Mouse (Mus musculus): ENCODE results near the gene Prkab1. TPM values are rescaled to one million over a fixed set of nuclear protein-coding genes. Genes with fewer than 3 reads are reported as not detected.
A peak's percentile ranks its signal among the peaks of the same experiment; 100 is the strongest.

The Prkab1 gene
- polyA plus RNA-seq (2015; fragmentation: Nextera tagmentation; extraction: Ambion mirVana) = 79.0 and 83.3 TPM in 2 replicates

DNA sequence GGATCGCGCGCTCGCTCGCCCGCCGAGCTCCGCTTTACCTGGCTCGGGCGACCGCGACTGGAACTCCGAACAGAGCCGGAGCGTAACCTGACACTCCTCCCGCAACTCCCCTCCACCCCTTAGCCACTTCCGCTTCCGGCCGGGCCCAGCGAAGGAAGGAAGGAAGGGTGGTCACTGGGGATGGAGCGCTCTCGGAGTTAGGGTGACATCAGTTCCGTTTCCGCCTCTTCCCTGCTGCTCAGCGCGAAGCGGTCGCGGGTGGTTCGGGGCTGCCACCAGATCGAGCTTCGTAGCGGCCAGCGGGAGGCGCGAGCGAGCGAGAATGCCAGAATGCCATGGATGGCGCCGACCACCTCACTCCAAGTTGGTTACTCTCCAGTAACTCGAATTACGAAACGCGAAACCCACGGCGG, at the start of gene Prkab1:
Prkab1 (minus strand) TSS at position 182 of the 413 bp plus-strand sequence.
- Histone ChIP-seq H3K9me3 (replicated peaks; ENCODE audit: low read length) (no peaks in the 10 kb centered on the region), H3K27me3 (ENCODE audit: insufficient read depth, low read length) (no peaks in the 10 kb centered on the region), H3K36me3 (ENCODE audit: insufficient read depth, low read length) (peaks cover 20% of the 10 kb centered on the region), H3K27ac (peak within 1 kb of the TSS; percentile 94), H3K4me1 (replicated peaks; ENCODE audit: insufficient read depth, low read length) (peaks cover 18% of the 10 kb centered on the region; the same call in 1 of the 2 replicates), H3K4me3 (replicated peaks; ENCODE audit: low read depth, low read length) (peak within 1 kb of the TSS; percentile 72), H3K4me2 (ENCODE audit: low read length) (peak within 1 kb of the TSS; percentile 89), H3K9ac (ENCODE audit: low read depth, low read length) (peak within 1 kb of the TSS; percentile 82)
- TF ChIP-seq CTCF (IDR thresholded peaks at IDR 0.05; ENCODE audit: low read depth) = peak; percentile 75
- WGBS = under 1% methylated on average over 44 of the region's 46 CpGs
- DNase-seq (ENCODE audit: low spot score) = peak; percentile 100
- peak; percentile 96 for ATAC-seq (replicated peaks; ENCODE audit: low FRiP score, low read depth)

DNA sequence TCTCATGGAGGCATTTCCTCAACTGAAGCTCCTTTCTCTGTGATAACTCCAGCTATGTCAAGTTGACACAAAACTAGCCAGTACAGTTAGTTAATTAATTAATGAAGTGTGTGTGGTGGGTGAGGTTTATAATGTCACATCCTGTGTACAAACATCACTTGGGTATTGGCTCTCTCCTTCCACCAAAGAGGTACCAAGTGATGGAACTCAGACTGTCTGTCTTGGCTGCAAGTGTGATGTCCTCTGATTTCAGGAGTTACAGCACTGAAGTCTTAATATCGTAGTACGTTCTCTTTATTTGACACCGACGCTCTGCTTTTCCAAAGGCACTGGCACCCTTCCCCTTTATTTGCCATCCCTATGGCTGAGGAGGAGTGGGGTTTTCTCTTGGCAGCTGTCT, 45.3 kb upstream of the Prkab1 start:
- no peak overlapping the region for H3K4me3 ChIP-seq (replicated peaks; ENCODE audit: low read depth, low read length)
- no peak overlapping the region for H3K27ac ChIP-seq
- H3K4me2 ChIP-seq (ENCODE audit: low read length) = no peak overlapping the region
- no peaks in the 10 kb centered on the region for H3K36me3 ChIP-seq (ENCODE audit: insufficient read depth, low read length)
- WGBS = 88% methylated on average over 4 of the region's 4 CpGs
- H3K4me1 ChIP-seq (replicated peaks; ENCODE audit: insufficient read depth, low read length) = no peaks in the 10 kb centered on the region
- no peak overlapping the region for H3K9ac ChIP-seq (ENCODE audit: low read depth, low read length)
- no peak for DNase-seq (ENCODE audit: low spot score)
- TF ChIP-seq CTCF (IDR thresholded peaks at IDR 0.05; ENCODE audit: low read depth) = no peak
- H3K27me3 ChIP-seq (ENCODE audit: insufficient read depth, low read length) = no peaks in the 10 kb centered on the region
- no peak for ATAC-seq (replicated peaks; ENCODE audit: low FRiP score, low read depth)
- H3K9me3 ChIP-seq (replicated peaks; ENCODE audit: low read length) = no peaks in the 10 kb centered on the region

DNA sequence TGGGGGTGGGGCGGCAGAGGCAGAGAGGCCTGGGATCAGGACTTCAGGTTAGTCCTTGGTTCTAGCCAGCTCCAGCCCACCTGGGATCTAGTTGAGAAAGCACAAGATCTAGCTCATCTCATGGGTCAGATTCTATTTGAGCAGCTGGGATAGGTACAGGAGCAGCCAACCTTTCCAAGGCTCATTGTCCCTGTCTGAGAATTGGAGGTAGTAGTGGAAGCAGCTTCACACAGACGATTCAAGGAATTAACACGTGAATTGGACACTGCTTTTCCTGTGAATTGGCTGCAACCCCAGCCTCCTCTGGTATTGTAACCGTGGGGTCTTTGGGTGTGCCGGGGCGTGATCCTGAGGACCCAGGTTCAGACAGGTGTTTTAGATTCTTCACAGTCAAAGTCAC, 28.5 kb upstream of the Prkab1 start:
- no peaks in the 10 kb centered on the region for H3K4me1 ChIP-seq (replicated peaks; ENCODE audit: insufficient read depth, low read length)
- no peak overlapping the region for H3K27ac ChIP-seq
- no peaks in the 10 kb centered on the region for H3K9me3 ChIP-seq (replicated peaks; ENCODE audit: low read length)
- TF ChIP-seq CTCF (IDR thresholded peaks at IDR 0.05; ENCODE audit: low read depth) = no peak
- H3K36me3 ChIP-seq (ENCODE audit: insufficient read depth, low read length) = no peaks in the 10 kb centered on the region
- ATAC-seq (replicated peaks; ENCODE audit: low FRiP score, low read depth) (no peak), DNase-seq (ENCODE audit: low spot score) (no peak)
- H3K9ac ChIP-seq (ENCODE audit: low read depth, low read length) = no peak overlapping the region
- no peak overlapping the region for H3K4me3 ChIP-seq (replicated peaks; ENCODE audit: low read depth, low read length)
- 55% methylated on average over 6 of the region's 6 CpGs for WGBS
- H3K4me2 ChIP-seq (ENCODE audit: low read length) = no peak overlapping the region
- no peaks in the 10 kb centered on the region for H3K27me3 ChIP-seq (ENCODE audit: insufficient read depth, low read length)

DNA sequence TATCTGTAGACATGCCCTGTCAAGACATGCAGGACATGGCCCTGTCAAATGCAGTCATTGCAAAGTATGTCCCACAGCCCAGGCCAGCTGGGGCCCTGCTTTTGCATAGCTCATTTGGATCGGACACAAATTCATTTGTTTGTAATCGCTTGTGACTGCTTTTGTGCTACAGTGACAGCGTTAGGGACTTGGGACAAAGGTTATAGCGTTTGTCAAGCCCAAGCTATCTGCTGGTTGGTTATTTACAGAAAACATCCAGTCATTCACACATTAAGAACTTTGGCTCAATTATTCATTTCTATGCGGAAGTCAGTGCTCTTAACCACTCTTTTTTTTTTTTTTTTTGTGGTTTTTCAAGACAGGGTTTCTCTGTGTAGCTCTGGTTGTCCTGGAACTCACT, 27.9 kb upstream of the Prkab1 start:
- H3K9ac ChIP-seq (ENCODE audit: low read depth, low read length) = no peak overlapping the region
- no peaks in the 10 kb centered on the region for H3K36me3 ChIP-seq (ENCODE audit: insufficient read depth, low read length)
- no peaks in the 10 kb centered on the region for H3K9me3 ChIP-seq (replicated peaks; ENCODE audit: low read length)
- no peak overlapping the region for H3K27ac ChIP-seq
- no peak overlapping the region for H3K4me3 ChIP-seq (replicated peaks; ENCODE audit: low read depth, low read length)
- H3K4me1 ChIP-seq (replicated peaks; ENCODE audit: insufficient read depth, low read length) = no peaks in the 10 kb centered on the region
- ATAC-seq (replicated peaks; ENCODE audit: low FRiP score, low read depth) (no peak), DNase-seq (ENCODE audit: low spot score) (no peak)
- no peak overlapping the region for H3K4me2 ChIP-seq (ENCODE audit: low read length)
- H3K27me3 ChIP-seq (ENCODE audit: insufficient read depth, low read length) = no peaks in the 10 kb centered on the region
- TF ChIP-seq CTCF (IDR thresholded peaks at IDR 0.05; ENCODE audit: low read depth) = no peak
- 82% methylated on average over 5 of the region's 5 CpGs for WGBS

DNA sequence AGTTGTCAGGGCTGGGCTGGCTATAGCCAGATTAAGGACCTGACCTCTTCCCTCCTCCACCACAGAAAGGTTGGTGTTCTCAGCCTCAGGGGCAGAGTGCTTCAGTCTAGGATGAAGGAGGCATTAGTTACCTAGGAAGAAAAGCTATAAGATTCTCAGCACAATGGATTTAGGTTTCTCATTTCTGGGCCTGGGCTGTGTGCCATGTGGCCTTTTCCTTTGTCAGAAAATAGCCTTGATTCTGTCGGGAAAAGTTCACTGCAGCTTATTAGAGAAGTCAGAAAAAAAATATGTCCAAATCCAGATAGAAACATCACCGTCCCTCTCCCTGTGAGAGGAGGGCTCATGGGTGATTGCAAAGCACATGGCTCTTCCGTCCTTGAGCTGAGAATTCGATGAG, 25.5 kb upstream of the Prkab1 start:
- H3K4me2 ChIP-seq (ENCODE audit: low read length) = no peak overlapping the region

DNA sequence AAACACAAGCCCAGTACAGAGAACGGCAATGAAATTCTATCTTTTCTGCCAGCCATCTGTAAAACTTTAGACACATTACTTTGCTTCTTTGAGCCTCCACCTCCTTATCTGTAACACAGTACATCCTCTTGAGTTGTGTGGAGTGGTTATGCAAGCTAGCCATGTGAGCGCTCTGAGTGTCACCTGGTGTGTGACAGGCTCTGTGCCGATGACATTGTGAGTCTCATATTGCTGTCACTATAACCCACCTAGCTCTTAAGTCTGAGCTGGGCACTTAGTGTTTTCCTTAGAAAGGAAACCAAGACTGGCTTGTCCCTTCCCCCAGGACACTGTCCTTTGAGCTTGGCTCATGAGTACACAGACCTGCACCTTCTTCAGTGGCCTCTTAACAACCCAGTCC, 24.0 kb upstream of the Prkab1 start:
- no peaks in the 10 kb centered on the region for H3K9me3 ChIP-seq (replicated peaks; ENCODE audit: low read length)
- DNase-seq (ENCODE audit: low spot score) (no peak), ATAC-seq (replicated peaks; ENCODE audit: low FRiP score, low read depth) (no peak)
- no peak overlapping the region for H3K4me3 ChIP-seq (replicated peaks; ENCODE audit: low read depth, low read length)
- no peaks in the 10 kb centered on the region for H3K4me1 ChIP-seq (replicated peaks; ENCODE audit: insufficient read depth, low read length)
- 86% methylated on average over 3 of the region's 3 CpGs for WGBS
- H3K9ac ChIP-seq (ENCODE audit: low read depth, low read length) = no peak overlapping the region
- H3K36me3 ChIP-seq (ENCODE audit: insufficient read depth, low read length) = no peaks in the 10 kb centered on the region
- H3K27me3 ChIP-seq (ENCODE audit: insufficient read depth, low read length) = no peaks in the 10 kb centered on the region
- no peak overlapping the region for H3K4me2 ChIP-seq (ENCODE audit: low read length)
- H3K27ac ChIP-seq = no peak overlapping the region
- TF ChIP-seq CTCF (IDR thresholded peaks at IDR 0.05; ENCODE audit: low read depth) = no peak

More for the DNA sequence above, 25.5 kb upstream of the Prkab1 start:
- DNase-seq (ENCODE audit: low spot score) (no peak), ATAC-seq (replicated peaks; ENCODE audit: low FRiP score, low read depth) (no peak)
- 74% methylated on average over 4 of the region's 4 CpGs for WGBS
- H3K27me3 ChIP-seq (ENCODE audit: insufficient read depth, low read length) = no peaks in the 10 kb centered on the region
- no peak overlapping the region for H3K27ac ChIP-seq
- no peaks in the 10 kb centered on the region for H3K9me3 ChIP-seq (replicated peaks; ENCODE audit: low read length)
- TF ChIP-seq CTCF (IDR thresholded peaks at IDR 0.05; ENCODE audit: low read depth) = no peak
- no peaks in the 10 kb centered on the region for H3K4me1 ChIP-seq (replicated peaks; ENCODE audit: insufficient read depth, low read length)
- no peak overlapping the region for H3K9ac ChIP-seq (ENCODE audit: low read depth, low read length)
- H3K36me3 ChIP-seq (ENCODE audit: insufficient read depth, low read length) = no peaks in the 10 kb centered on the region
- H3K4me3 ChIP-seq (replicated peaks; ENCODE audit: low read depth, low read length) = no peak overlapping the region

DNA sequence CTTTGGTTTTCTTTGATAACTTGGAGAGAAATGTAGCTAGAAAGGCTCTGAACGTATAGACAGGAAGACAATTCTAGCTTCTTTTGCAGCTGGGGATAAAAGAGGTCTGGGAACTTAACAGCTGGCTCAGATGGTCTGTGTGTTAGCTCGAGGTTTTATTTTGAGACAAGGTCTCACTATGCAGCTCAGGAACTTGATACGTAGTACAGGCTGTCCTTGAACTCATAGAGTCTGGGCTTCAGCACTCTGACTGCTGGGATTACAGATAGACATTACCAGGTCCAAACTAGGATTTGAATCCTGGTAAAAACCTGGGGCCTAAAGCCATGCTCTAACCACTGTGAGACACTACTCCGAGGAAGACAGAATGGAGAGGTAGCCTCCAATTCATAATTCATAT, 21.9 kb upstream of the Prkab1 start:
- 73% methylated on average over 4 of the region's 4 CpGs for WGBS

More for the DNA sequence above, 21.9 kb upstream of the Prkab1 start:
- DNase-seq (ENCODE audit: low spot score) (no peak), ATAC-seq (replicated peaks; ENCODE audit: low FRiP score, low read depth) (no peak)
- Histone ChIP-seq H3K4me2 (ENCODE audit: low read length) (no peak overlapping the region), H3K9me3 (replicated peaks; ENCODE audit: low read length) (no peaks in the 10 kb centered on the region), H3K27me3 (ENCODE audit: insufficient read depth, low read length) (no peaks in the 10 kb centered on the region), H3K4me1 (replicated peaks; ENCODE audit: insufficient read depth, low read length) (no peaks in the 10 kb centered on the region), H3K9ac (ENCODE audit: low read depth, low read length) (no peak overlapping the region), H3K27ac (no peak overlapping the region), H3K36me3 (ENCODE audit: insufficient read depth, low read length) (no peaks in the 10 kb centered on the region), H3K4me3 (replicated peaks; ENCODE audit: low read depth, low read length) (no peak overlapping the region)
- TF ChIP-seq CTCF (IDR thresholded peaks at IDR 0.05; ENCODE audit: low read depth) = no peak

Data from kidney, postnatal 0 days (tissue).